Mouse (Mus musculus): Measurements from ENCODE around the gene Pip5kl1.

GRCm38 (mm10) chr2:32610610-32611229 lies 36.1 kb downstream of the Pip5kl1 start:
- TF ChIP-seq CTCF (IDR thresholded peaks at IDR 0.05; ENCODE audit: low read depth, low read length) = no peak
- no peak for TF ChIP-seq POLR2AphosphoS5 (IDR thresholded peaks at IDR 0.05; ENCODE audit: insufficient replicate concordance, low read depth, low read length)
